Mouse (Mus musculus): ENCODE measurements at regions not wholly inside any gene's neighbourhood (a gene's known extent, or its start where the extent isn't known, plus 50 kb on each side); places are given as distances from the start of the nearest gene placed in this dataset.

DNA sequence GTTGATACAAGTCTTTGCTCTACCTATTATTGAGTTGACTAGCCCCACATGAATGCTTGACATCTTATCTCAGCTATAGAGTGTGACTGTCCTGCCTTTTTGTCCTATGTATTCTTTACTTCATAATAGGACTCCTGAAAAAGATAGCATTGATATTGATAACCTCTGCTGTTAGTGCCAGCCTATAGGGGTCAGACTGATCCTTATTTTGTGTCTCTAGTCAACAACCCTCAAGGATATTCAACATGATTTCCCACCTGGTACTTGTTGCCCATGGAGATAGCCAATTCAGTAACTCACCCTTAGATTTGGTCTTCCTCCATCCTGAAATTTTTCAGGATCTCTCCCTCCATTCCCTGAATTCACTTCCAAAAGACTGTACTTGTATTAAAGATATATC is 52.6 kb upstream of the Ift57 start:
- no peaks in the 10 kb centered on the region for H3K36me3 ChIP-seq (replicated peaks; ENCODE audit: control insufficient read depth, insufficient read depth, low read length)
- H3K27me3 ChIP-seq (ENCODE audit: control insufficient read depth, insufficient read depth, low read length), result no peaks in the 10 kb centered on the region
- no peak overlapping the region for H3K4me2 ChIP-seq (ENCODE audit: low read depth, low read length)
- no peak overlapping the region for H3K4me3 ChIP-seq (ENCODE audit: low read depth, low read length)
- H3K9ac ChIP-seq (replicated peaks; ENCODE audit: low read depth, low read length), result no peak overlapping the region
- ATAC-seq (ENCODE audit: insufficient read depth, low read depth), result no peak
- no peaks in the 10 kb centered on the region for H3K9me3 ChIP-seq (replicated peaks; ENCODE audit: control insufficient read depth, low read length)
- H3K4me1 ChIP-seq (ENCODE audit: control insufficient read depth, insufficient read depth), result no peaks in the 10 kb centered on the region
- DNase-seq (ENCODE audit: low spot score), result no peak
- H3K27ac ChIP-seq (ENCODE audit: low read depth), result no peak overlapping the region
- TF ChIP-seq CTCF (IDR thresholded peaks at IDR 0.05; ENCODE audit: low read depth), result no peak
- no peak for TF ChIP-seq EP300 (IDR thresholded peaks at IDR 0.05; ENCODE audit: low read depth)
